In genomic region chr16:92419099-92419498, GRCm38 (mm10) we compare ENCODE assay signal across 24 mouse cellular contexts. TPM values are rescaled to one million over a fixed set of nuclear protein-coding genes. Genes with fewer than 3 reads are reported as not detected.
A peak's percentile ranks its signal among the peaks of the same experiment; 100 is the strongest.
DNase-seq lines count a peak whose midpoint lies in the region; TF ChIP-seq lines count a peak whose summit lies in the region.
"Had no signal": no experiment of that assay in that cellular context is flagged by ENCODE, and none has a peak within 500 bp of the region (broad histone marks: within the 10 kb centered on the region; RNA-seq: fewer than 3 reads in every experiment).

No protein-coding gene starts in this region.

- H3K4me3 ChIP-seq in gastrocnemius, adult 2 months, result no peak overlapping the region
- H3K4me3 ChIP-seq: embryonic facial prominence, embryonic 12.5 days; embryonic facial prominence, embryonic 15.5 days; heart, adult 2 months; heart, embryonic 10.5 days; hindbrain, embryonic 10.5 days; hindbrain, embryonic 13.5 days had no signal

- intact Hi-C loops in gastrocnemius, adult 2 months (cut with DNase I), result no loop called here

- TF ChIP-seq CTCF in gastrocnemius, adult 2 months (IDR thresholded peaks at IDR 0.05), result no peak

- DNase-seq in gastrocnemius, adult 2 months, result peak; percentile 1
- DNase-seq in gastrocnemius, adult 18-20 months (ENCODE audit: low spot score), result no peak
- peak; percentile 54 for DNase-seq in kidney, adult 9 months
- DNase-seq in kidney, postnatal 10 days, result no peak
- DNase-seq in urinary bladder, postnatal 14 days (ENCODE audit: low spot score), result peak; percentile 69
- DNase-seq in urinary bladder, postnatal 25 days (ENCODE audit: low spot score), result no peak
- no peak for DNase-seq in adrenal gland, postnatal 25 days
- DNase-seq: adrenal gland, postnatal 10 days; cerebellum, adult 11 months; cerebellum, adult 2 months; cerebellum, adult 9-11 months; cerebellum, postnatal 25 days; forebrain, postnatal 0 days; gastrocnemius, postnatal 10 days; gastrocnemius, postnatal 36 days; heart, adult 2 months had no signal

- H3K27ac ChIP-seq in gastrocnemius, adult 2 months, result no peak overlapping the region
- H3K27ac ChIP-seq: embryonic facial prominence, embryonic 12.5 days; embryonic facial prominence, embryonic 15.5 days; heart, adult 2 months; hindbrain, embryonic 10.5 days; hindbrain, embryonic 13.5 days had no signal

RNA-seq across cellular contexts. Expression of gene Rcan1, which starts 51.6 kb away (rescaled TPM):
- total RNA-seq in gastrocnemius, adult 2 months (2021), result 10 to 100 TPM; 76.4 to 93.3 TPM
- total RNA-seq in gastrocnemius, adult 18-20 months (2021), result 100 to 1,000 TPM in 1 of 2 experiments, 10 to 100 TPM in 1; 53.2 to 329 TPM
- 14.7 and 16.2 TPM in 2 replicates for total RNA-seq in adrenal gland, postnatal 25 days (2021)

RNA-seq across cellular contexts. Expression of gene Kcne1, which starts 59.8 kb away (rescaled TPM):
- total RNA-seq in gastrocnemius, adult 2 months (2021), result not detected
- total RNA-seq in gastrocnemius, adult 18-20 months (2021), result not detected
- total RNA-seq in adrenal gland, postnatal 25 days (2021), result not detected in 2 replicates
- total RNA-seq: adrenal gland, adult 18-20 months; adrenal gland, postnatal 10 days; common myeloid progenitor, adult 5-6 weeks; forebrain, postnatal 0 days; gastrocnemius, postnatal 10 days; gastrocnemius, postnatal 36 days; granulocyte monocyte progenitor cell, adult 5-6 weeks had no signal

Comparison
In these comparisons a context has a peak if more than half of its experiments do, and no peak if none do; other contexts are left out.
1. DNase-seq: peak in gastrocnemius, adult 2 months (single experiment), kidney, adult 9 months (single experiment) and urinary bladder, postnatal 14 days (single experiment); none in gastrocnemius, adult 18-20 months (single experiment), kidney, postnatal 10 days (single experiment), urinary bladder, postnatal 25 days (single experiment) and adrenal gland, postnatal 25 days (single experiment).